Mouse (Mus musculus) liver, embryonic 14.5 days (tissue): ENCODE measurements around the gene Gulp1.

Experiments used
- CTCF ChIP-seq: IDR thresholded peaks from 2 replicates; pipeline ENCODE4 v1.5.1; 2016; ENCODE audit warnings: antibody characterized with exemption, low read depth, control low read depth
- EP300 ChIP-seq: IDR thresholded peaks from 2 replicates; pipeline ENCODE4 v1.6.1; 2016; ENCODE audit warnings: antibody characterized with exemption, low read depth

DNA sequence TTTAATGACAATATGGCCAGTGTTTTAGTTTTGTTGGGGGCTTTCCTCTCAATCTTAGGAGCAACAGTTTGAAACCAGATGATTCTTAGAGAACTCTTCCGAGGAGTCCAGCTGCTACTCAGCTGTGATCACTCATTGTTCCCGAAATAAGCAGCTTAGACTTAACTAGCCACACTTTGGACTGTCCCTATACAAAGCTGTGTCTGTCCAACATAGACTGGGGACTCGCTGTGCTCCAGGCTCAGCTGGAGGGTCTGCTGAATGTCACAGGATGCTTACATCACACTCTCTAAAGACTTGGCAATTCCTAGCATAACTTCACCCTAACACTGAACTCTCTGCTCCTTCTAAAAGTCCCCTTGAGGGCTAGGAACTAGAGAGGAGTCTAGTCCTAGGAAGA, 40.4 kb downstream of the Gulp1 start:
- TF ChIP-seq EP300 (no peak), CTCF (no peak)
